Mouse (Mus musculus): ENCODE data around the gene Aqp6.

- TF ChIP-seq CTCF (IDR thresholded peaks at IDR 0.05; ENCODE audit: extremely low read depth, insufficient read depth, low read length) (no peak), POLR2A (IDR thresholded peaks at IDR 0.05; ENCODE audit: extremely low read depth, insufficient read depth, low read length) (no peak)
Observed at GRCm38 (mm10) chr15:99605595-99605994, 4.4 kb downstream of the Aqp6 start.

Measured in cortical plate, adult 2 months (tissue).